Mouse (Mus musculus): ENCODE data around the gene Tagap. TPM values are rescaled to one million over a fixed set of nuclear protein-coding genes. Genes with fewer than 3 reads are reported as not detected.
"Not testable (repeated sequence)": the region's sequence is repeated elsewhere in the genome, so short reads cannot be mapped to it uniquely, and the experiment has no call there.

Gene Tagap
- total RNA-seq, 2 experiments from 2014 or later: 4.8 to 5.4 TPM

GRCm38 (mm10) chr17:7914596-7915227, 11.1 kb upstream of the Tagap start:
- no peak for DNase-seq (ENCODE audit: low spot score in 2 of 2)

DNA sequence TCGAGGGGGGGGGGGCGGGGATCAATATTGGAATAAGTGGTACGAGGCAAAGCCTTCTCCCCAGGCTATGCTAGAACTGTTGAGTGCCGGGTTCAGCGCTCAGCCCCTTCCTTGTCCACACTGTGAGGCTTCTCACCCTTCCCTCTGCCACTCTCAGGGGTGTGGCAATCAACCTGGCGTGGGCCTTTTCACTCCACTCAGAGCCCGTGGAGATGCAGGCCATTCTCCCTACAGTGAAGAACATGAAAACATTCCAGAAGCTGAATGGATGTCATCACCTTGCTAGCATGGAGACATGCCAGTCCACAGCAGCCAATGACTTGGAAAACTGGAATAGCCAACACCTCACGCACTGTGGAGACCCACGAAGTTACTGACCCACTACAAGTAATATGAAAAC, 10.0 kb upstream of the Tagap start:
- DNase-seq (ENCODE audit: low spot score in 2 of 2): no peak

DNA sequence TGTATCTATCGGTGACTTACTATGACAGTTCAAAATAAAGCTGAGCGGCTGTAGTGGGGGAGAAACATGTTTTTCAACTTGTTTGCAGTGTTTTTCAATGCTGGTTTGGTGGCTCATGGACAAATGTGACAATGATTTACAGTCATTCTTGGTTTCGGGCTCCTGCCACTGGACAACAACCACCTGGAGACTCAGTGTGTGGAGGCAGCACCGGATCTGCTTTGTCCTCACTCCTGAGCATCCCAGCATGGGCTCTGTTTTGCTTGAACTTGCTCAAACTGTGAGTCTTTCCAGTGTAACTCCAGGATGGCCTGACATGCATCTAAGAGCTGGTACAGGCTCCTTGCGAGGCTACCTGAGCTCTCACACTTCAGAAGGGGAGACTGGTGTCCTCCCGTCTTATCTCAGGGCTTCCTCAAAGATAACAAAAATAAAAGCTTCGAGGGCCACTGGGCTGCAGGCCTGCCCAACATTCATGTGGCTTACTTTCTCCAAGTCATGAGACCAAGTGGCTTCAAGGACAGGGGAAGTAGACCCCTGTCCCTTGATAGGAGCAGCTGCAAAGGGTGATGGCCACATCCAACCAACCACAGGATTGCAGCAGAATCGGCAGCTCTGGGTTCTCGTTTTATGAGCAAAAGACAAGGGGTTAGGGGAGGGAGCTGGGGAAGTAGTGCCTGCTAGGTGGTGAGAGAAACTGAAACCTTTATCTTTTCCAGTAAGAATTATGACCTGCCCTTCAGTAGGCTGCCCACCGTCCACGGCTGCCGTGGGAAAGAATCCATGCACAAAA, 8.8 kb upstream of the Tagap start:
- no peak for DNase-seq (ENCODE audit: low spot score in 2 of 2)

- DNase-seq (ENCODE audit: low spot score in 2 of 2): no peak
Measured at GRCm38 (mm10) chr17:7918355-7918754, 7.4 kb upstream of the Tagap start.

- DNase-seq (ENCODE audit: low spot score in 2 of 2): no peak
Measured at GRCm38 (mm10) chr17:7919209-7919608, 6.6 kb upstream of the Tagap start.

DNA sequence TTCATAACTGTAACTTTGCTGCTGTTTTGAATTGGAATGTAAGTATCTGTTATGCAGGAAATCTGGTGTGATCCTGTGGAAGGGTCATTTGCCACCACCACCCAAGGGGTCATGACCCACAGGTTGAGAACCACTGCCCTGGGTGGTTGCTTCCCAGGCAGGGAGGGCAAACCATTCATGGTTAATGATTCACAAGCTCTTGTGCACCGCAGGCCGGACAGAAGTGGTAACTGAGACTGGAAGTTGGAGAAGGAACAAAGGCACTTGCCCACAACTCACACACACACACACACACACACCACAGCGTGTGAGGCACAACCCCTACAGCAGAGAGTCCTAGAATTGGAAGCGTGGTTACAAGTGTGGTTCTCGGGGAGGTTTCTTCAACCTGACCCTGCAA, 3.2 kb upstream of the Tagap start:
- no peak for DNase-seq (ENCODE audit: low spot score in 2 of 2)

- DNase-seq (ENCODE audit: low spot score in 2 of 2): no peak
Measured at GRCm38 (mm10) chr17:7924185-7924725, 1.5 kb upstream of the Tagap start.

DNA sequence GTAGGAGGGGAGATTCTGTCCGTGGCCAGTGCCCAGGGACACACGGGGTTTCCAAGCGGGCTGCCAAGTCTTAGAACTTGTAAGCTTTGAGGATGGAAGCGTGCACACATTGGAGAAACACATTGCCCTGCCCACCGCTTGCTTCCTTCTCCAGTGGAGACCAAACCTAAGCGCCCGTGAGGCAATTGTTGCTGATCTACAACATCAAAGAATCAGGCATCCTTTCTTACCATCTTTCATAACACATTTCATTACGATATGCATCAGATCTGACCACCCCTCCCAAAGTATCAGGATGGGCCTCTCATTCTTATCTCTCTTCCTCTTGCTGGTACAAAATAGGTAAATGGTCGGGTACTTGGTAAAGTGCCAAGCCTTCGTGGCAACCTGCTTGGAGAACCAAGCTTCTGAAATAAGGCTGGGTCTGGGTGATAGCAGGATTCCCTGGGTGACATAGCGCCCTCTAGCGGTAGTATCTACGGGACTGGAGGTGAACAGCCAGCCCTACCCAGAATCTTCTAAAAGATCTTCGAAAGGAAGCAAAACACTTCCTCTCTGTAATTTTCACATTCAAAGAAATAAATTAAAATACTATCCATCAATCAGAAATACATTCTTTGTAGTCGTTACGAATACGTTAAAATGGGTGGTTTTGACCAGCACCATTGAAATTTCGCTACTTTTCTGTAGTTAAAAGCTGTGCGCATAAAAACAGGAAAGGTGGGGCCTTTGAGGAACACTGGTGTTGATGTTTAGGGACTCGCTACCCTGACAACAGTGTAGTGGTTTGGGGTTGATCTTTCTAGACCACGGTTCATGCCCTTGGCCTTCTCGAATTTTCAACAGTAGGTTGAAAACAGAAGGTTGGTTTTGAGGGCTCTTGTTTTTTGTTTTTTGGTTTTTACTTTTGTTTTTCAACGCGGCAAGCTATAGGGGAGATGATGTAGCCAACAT, 2.1 kb downstream of the Tagap start:
- DNase-seq (ENCODE audit: low spot score in 2 of 2): peak; percentile 72 to 76

- DNase-seq (ENCODE audit: low spot score in 2 of 2): no peak
Measured at GRCm38 (mm10) chr17:7928662-7929061, 2.9 kb downstream of the Tagap start.

DNA sequence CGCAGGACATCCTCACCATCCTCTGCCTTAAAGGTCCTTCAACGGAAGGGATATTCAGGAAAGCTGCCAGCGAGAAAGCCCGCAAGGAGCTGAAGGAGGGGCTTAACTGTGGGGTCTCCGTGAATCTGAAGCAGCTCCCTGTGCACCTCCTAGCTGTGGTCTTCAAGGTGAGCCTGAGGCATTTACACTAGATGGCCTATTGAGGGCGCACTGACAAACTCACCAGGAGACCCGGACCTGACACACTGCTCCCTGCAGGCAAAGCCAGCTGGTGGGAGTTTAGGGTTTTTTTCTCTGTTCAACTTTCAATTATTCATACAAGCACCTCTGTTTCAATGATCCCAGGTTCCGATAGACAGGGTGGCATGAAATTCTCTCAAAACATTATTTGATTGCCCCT, 3.5 kb downstream of the Tagap start:
- no peak for DNase-seq (ENCODE audit: low spot score in 2 of 2)

GRCm38 (mm10) chr17:7931096-7931990, 5.5 kb downstream of the Tagap start:
- DNase-seq (ENCODE audit: low spot score in 2 of 2): no peak

DNA sequence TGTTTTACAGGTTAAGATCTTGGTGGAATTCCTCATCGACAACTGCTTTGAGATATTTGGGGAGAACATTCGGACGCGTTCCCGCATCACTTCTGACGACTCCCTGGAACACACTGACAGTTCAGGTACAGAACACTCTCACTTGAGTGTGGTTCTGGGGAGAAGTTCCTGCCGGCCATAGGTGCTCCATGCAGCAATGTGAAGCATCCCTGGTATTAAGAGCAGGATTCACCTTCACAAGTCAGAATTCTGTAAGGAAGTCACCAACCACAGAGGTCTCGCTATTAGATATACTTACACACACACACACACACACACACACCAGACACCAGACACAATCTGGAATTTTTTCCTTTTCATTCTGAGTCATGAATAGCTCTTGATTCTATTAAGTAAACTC, 6.3 kb downstream of the Tagap start:
- DNase-seq (ENCODE audit: low spot score in 2 of 2): not testable (repeated sequence)

DNA sequence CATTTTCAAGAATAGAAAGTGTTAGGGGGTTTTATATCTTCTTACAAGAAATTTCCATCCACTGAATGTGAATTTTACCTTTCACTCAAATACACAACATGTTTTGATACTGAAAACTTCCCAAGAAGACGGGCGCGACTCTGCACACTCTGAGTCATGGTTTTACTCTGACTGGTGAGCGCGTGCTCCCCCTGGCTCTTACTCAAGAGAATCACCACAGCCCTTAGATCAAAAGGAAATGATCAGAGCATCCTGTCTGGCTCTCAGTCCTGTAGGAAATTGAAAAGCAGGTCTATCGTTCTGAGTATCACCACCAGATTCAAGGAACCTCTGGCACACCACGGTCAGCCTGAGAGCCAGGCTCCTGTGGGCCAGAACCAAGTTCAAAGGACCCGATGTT, 13.8 kb downstream of the Tagap start:
- no peak for DNase-seq (ENCODE audit: low spot score in 2 of 2)

DNA sequence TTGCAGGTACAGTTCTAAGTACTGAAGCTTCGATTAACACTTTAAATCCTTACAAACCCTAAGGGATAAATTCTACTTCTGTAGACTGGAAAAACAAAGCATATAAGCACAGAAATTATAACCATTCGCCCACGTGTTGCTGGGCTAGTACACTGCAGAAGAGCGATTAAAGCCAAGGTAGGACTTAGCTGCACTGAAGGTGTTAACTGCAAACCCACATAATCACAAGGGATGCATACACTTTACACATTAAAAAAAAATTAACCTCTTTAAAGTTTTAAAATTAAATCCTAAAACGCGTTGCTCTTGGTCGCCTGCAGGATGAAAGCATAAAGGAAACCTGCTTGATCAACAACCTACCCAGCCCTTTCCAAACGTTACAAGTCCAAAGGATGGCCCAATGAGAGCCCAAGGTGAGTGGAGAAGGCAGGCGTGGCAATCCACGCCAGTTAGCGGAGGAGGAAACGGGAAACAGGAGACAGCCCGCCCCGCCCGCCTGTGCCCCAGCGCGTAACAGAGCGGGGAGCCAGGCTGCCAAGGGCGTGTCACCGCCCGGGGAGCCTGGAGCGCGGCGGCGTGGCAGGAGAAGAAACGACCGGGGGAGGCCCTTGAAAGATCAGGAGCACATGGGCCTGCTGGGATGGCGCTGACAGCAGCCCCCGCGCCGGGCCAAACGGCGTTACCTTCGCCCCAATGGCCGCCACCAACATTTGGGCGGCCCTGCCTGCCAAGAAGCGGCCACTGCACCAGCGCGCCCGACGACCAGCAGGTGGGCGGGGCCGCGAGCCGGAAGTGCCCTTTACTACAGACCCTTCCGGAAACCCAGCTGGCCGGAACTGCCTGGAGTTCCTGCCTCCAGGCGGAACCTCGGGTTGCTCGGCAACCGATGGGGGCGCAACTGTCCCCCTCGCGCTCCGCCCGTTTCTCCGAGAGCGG, 19.6 kb downstream of the Tagap start, which contains the start of gene Rsph3a:
Gene Rsph3a (plus strand): TSS at position 498 of the 936 bp plus-strand sequence.
- peak; percentile 75 to 84 for DNase-seq (ENCODE audit: low spot score in 2 of 2)

DNA sequence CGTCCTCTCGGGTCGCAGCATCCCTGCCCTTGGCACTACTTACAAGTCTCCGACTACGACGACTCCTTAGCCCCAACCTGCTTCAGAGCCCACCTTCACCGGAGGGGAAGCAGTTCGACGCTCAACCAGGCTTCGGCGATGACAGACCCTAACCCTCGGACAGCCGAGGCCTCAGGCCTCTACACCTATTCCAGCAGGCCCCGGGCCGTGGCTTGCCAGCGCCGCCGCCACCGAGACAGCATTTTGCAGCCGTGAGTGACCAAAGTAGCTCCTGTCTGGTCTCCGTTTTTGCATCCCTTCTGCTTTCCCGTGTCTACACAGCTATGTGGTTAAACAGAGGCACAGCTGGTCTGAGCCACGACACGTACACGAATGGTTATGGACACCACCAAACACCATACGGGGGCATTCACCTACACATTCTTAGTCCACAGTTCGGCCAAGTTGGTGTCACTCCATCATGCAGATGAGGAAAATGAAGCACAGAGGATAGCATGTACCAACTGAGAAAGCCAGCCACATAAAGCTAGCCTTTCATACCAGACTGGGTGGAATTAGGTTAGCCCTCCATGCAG, 20.3 kb downstream of the Tagap start:
- not testable (repeated sequence) for DNase-seq (ENCODE audit: low spot score in 2 of 2)

- DNase-seq (ENCODE audit: low spot score in 2 of 2): not testable (repeated sequence)
Measured at GRCm38 (mm10) chr17:7951333-7951732, 25.5 kb downstream of the Tagap start.

DNA sequence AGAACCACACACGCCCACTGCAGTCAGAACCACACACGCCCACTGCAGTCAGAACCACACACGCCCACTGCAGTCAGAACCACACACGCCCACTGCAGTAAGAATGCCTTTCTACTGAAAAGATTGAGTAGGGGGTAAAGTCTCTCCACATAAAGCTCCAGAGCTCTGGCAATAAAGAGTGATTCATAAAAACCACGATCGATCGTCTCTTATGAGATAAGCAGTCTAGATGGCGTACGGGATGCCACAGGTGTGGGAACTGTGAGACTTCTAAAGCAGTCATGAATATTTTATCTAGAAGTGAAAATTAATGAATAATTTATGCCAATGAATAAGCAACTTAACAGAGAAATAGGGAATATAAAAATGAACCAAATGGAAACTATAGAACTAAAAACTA, 31.4 kb downstream of the Tagap start:
- DNase-seq (ENCODE audit: low spot score in 2 of 2): not testable (repeated sequence)

- DNase-seq (ENCODE audit: low spot score in 2 of 2): not testable (repeated sequence)
Measured at GRCm38 (mm10) chr17:7963333-7963732, 37.5 kb downstream of the Tagap start.

DNA sequence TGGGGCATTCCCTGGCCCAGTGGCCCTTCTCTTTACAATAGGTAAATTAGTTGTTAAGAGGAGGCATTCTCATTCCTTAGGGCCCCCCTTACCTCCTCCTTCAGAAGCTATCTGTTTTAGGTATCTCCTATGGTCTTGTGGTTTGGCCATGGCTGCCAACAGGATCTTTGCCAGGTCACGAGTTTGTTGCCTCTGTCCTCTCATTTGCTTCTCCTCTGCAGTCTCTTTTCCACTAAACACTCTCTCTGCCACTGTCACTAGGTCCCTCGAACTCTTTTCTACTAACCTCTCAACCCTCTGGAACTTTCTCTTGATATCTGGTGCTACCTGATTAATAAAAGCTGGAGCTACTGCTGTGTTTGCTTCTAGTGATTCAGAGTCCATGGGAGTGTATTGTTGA, 38.6 kb downstream of the Tagap start:
- not testable (repeated sequence) for DNase-seq (ENCODE audit: low spot score in 2 of 2)

All from layer of hippocampus, postnatal 10 days (tissue).